Mouse (Mus musculus) B cell, adult 62 days (primary cell): ENCODE results near the gene Gm18596. TPM values are rescaled to one million over a fixed set of nuclear protein-coding genes. Genes with fewer than 3 reads are reported as not detected.

Source experiments
- total RNA-seq: library from RNA; stranded (reverse); gene quantifications from 4 replicates; pipeline ENCODE4 v1.2.4, GENCODE M21; 2023

The Gm18596 gene
- not detected in 4 replicates for total RNA-seq

GRCm38 (mm10) chr10:77741924-77742688, at the start of gene Gm18596:
Gene Gm18596 (minus strand): TSS chr10:77742638.

GRCm38 (mm10) chr10:77787876-77788275, 45.4 kb upstream of the Gm18596 start, which contains the start of gene Gm7137:
Gene Gm7137 (minus strand): TSS chr10:77788200.

GRCm38 (mm10) chr10:77782442-77782841, 40.0 kb upstream of the Gm18596 start, which contains the start of gene Gm3250:
Gene Gm3250 (minus strand): TSS chr10:77782542.

GRCm38 (mm10) chr10:77776844-77777243, 34.4 kb upstream of the Gm18596 start, which contains the start of gene Gm7138:
Gene Gm7138 (minus strand): TSS chr10:77776944.

GRCm38 (mm10) chr10:77771225-77771624, 28.8 kb upstream of the Gm18596 start, which contains the start of gene Gm3238:
Gene Gm3238 (minus strand): TSS chr10:77771325.

GRCm38 (mm10) chr10:77759582-77759981, 17.1 kb upstream of the Gm18596 start, which contains the start of gene Gm3233:
Gene Gm3233 (minus strand): TSS chr10:77759682.

GRCm38 (mm10) chr10:77751254-77751653, 8.8 kb upstream of the Gm18596 start, which contains the start of gene Gm9736:
Gene Gm9736 (minus strand): TSS chr10:77751354.

GRCm38 (mm10) chr10:77726186-77726585, 16.3 kb downstream of the Gm18596 start, which contains the start of gene Gm10100:
Gene Gm10100 (plus strand): TSS chr10:77726486.

GRCm38 (mm10) chr10:77720299-77720698, 22.1 kb downstream of the Gm18596 start, which contains the start of gene Krtap12-1:
Gene Krtap12-1 (plus strand): TSS chr10:77720599.

GRCm38 (mm10) chr10:77715507-77715906, 26.9 kb downstream of the Gm18596 start, which contains the start of gene Gm10142:
Gene Gm10142 (plus strand): TSS chr10:77715807.

GRCm38 (mm10) chr10:77711157-77711556, 31.3 kb downstream of the Gm18596 start, which contains the start of gene Gm10024:
Gene Gm10024 (plus strand): TSS chr10:77711457.

GRCm38 (mm10) chr10:77706326-77706725, 36.1 kb downstream of the Gm18596 start, which contains the start of gene Gm10272:
Gene Gm10272 (plus strand): TSS chr10:77706626.

GRCm38 (mm10) chr10:77697133-77697532, 45.3 kb downstream of the Gm18596 start, which contains the start of gene Gm9508:
Gene Gm9508 (minus strand): TSS chr10:77697233.

Other genes starting within 250 kb of the Gm18596 start
- 21.0 to 24.1 TPM (median 22.9 TPM) in 4 replicates for gene Fam207a, start 226.9 kb downstream of the Gm18596 start, total RNA-seq
- 74.3 to 78.8 TPM (median 76.3 TPM) in 4 replicates for gene Itgb2, start 212.4 kb downstream of the Gm18596 start, total RNA-seq
- gene Pttg1ip, start 160.9 kb downstream of the Gm18596 start, total RNA-seq = 68.7 to 88.1 TPM (median 80.3 TPM) in 4 replicates
- 59.3 to 66.2 TPM (median 61.2 TPM) in 4 replicates for gene Sumo3, start 136.5 kb downstream of the Gm18596 start, total RNA-seq
- gene Gm49325, start 136.4 kb downstream of the Gm18596 start, total RNA-seq = 3.8 TPM in 1 of 4 replicates, not detected in the others
- gene Ube2g2, start 120.4 kb downstream of the Gm18596 start, total RNA-seq = 36.7 to 55.5 TPM (median 43.1 TPM) in 4 replicates
- 3.3 to 4.2 TPM (median 3.7 TPM) in 4 replicates for gene Tspear, start 56.1 kb downstream of the Gm18596 start, total RNA-seq
- not detected in 4 replicates for gene Gm19402, start 51.9 kb downstream of the Gm18596 start, total RNA-seq
- gene Gm9508, start 45.4 kb downstream of the Gm18596 start, total RNA-seq = not detected in 4 replicates
- gene Gm10272, start 36.0 kb downstream of the Gm18596 start, total RNA-seq = not detected in 4 replicates
- not detected in 4 replicates for gene Gm10024, start 31.2 kb downstream of the Gm18596 start, total RNA-seq
- gene Gm10142, start 26.8 kb downstream of the Gm18596 start, total RNA-seq = not detected in 4 replicates
- gene Krtap12-1, start 22.0 kb downstream of the Gm18596 start, total RNA-seq = not detected in 4 replicates
- gene Gm10100, start 16.2 kb downstream of the Gm18596 start, total RNA-seq = not detected in 4 replicates
- gene Gm9736, start 8.7 kb upstream of the Gm18596 start, total RNA-seq = not detected in 4 replicates
- not detected in 4 replicates for gene Gm3233, start 17.0 kb upstream of the Gm18596 start, total RNA-seq
- not detected in 4 replicates for gene Gm3238, start 28.7 kb upstream of the Gm18596 start, total RNA-seq
- not detected in 4 replicates for gene Gm7138, start 34.3 kb upstream of the Gm18596 start, total RNA-seq
- not detected in 4 replicates for gene Gm3250, start 39.9 kb upstream of the Gm18596 start, total RNA-seq
- gene Gm7137, start 45.6 kb upstream of the Gm18596 start, total RNA-seq = not detected in 4 replicates
- gene Gm9639, start 52.4 kb upstream of the Gm18596 start, total RNA-seq = not detected in 4 replicates
- gene Gm19668, start 56.5 kb upstream of the Gm18596 start, total RNA-seq = not detected in 4 replicates
- gene Gm9507, start 69.2 kb upstream of the Gm18596 start, total RNA-seq = not detected in 4 replicates
- gene Gm2696, start 72.0 kb upstream of the Gm18596 start, total RNA-seq = not detected in 4 replicates
- not detected in 4 replicates for gene Krtap10-4, start 84.5 kb upstream of the Gm18596 start, total RNA-seq
- gene Krtap10-10, start 93.3 kb upstream of the Gm18596 start, total RNA-seq = not detected in 4 replicates
- gene Gm36176, start 104.2 kb upstream of the Gm18596 start, total RNA-seq = not detected in 4 replicates
- gene Gm10318, start 110.2 kb upstream of the Gm18596 start, total RNA-seq = not detected in 4 replicates
- gene Gm3285, start 119.3 kb upstream of the Gm18596 start, total RNA-seq = not detected in 4 replicates
- gene Lrrc3, start 159.9 kb upstream of the Gm18596 start, total RNA-seq = 0.16 to 0.27 TPM in 2 of 4 replicates, not detected in the others
- gene Trpm2, start 227.9 kb upstream of the Gm18596 start, total RNA-seq = 21.4 to 30.7 TPM (median 24.9 TPM) in 4 replicates
- gene 1810043G02Rik, start 235.9 kb upstream of the Gm18596 start, total RNA-seq = 7.4 to 12.6 TPM (median 10.7 TPM) in 4 replicates